Mouse (Mus musculus) cerebellum, adult 2 months (tissue): ENCODE measurements at regions not wholly inside any gene's neighbourhood (a gene's known extent, or its start where the extent isn't known, plus 50 kb on each side); places are given as distances from the start of the nearest gene placed in this dataset.

Experiments used
- CTCF ChIP-seq: fragments of 200-500 bp; IDR thresholded peaks from 2 replicates; pipeline ENCODE4 v1.5.1; 2011; ENCODE audit warnings: low read depth, mild to moderate bottlenecking, control low read depth, low read length, moderate library complexity, borderline replicate concordance; ENCODE audit not compliant: insufficient read depth
- POLR2A ChIP-seq: fragments of 200-500 bp; IDR thresholded peaks from 2 replicates; pipeline ENCODE4 v1.6.1; 2011; ENCODE audit warnings: low read length, control low read depth, borderline replicate concordance; ENCODE audit not compliant: insufficient read depth

GRCm38 (mm10) chr16:65739652-65740051, 75.4 kb upstream of the Vgll3 start:
- TF ChIP-seq CTCF (no peak), POLR2A (no peak)
